Mouse (Mus musculus): ENCODE measurements around the gene Tuba8. TPM values are rescaled to one million over a fixed set of nuclear protein-coding genes. Genes with fewer than 3 reads are reported as not detected.

The Tuba8 gene
- polyA plus RNA-seq, 1 experiment from 2014 or later: 1.0 TPM

DNA sequence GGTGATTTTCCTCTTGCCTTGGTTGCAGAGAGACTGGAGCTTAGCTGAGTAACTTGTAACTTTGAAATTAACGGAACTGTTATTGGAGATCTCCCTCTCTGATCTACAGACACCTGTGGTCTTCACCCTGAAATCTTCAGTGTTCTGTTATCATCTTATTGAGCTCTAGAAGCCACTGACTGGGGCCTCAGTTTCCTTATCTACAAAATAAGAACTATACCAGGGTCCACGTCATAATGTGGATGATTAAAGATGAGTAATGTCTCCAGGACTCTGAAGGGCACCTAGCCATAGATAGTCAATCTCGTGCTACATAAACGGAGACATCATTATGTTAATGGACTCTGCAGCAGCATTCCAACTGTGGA, 33.8 kb upstream of the Tuba8 start:
- H3K36me3 ChIP-seq (ENCODE audit: control insufficient read depth, insufficient read depth, low read length): no peaks in the 10 kb centered on the region
- H3K9ac ChIP-seq (ENCODE audit: low read depth, low read length): no peak overlapping the region
- no peak for ATAC-seq (replicated peaks; ENCODE audit: insufficient number of reproducible peaks, low FRiP score, low TSS enrichment)
- H3K27ac ChIP-seq (ENCODE audit: low read depth, low read length): no peak overlapping the region
- H3K27me3 ChIP-seq (ENCODE audit: control insufficient read depth, insufficient read depth, low read length): no peaks in the 10 kb centered on the region; the same call in 1 of the 2 replicates
- WGBS (ENCODE audit: insufficient replicate concordance): 59% methylated on average over 4 of the region's 4 CpGs
- H3K4me1 ChIP-seq (ENCODE audit: control insufficient read depth, insufficient read depth, low read length): peaks cover 15% of the 10 kb centered on the region
- H3K4me2 ChIP-seq: no peak overlapping the region
- H3K9me3 ChIP-seq (replicated peaks; ENCODE audit: control insufficient read depth, low read length): no peaks in the 10 kb centered on the region
- no peak overlapping the region for H3K4me3 ChIP-seq (ENCODE audit: low read depth, low read length)

DNA sequence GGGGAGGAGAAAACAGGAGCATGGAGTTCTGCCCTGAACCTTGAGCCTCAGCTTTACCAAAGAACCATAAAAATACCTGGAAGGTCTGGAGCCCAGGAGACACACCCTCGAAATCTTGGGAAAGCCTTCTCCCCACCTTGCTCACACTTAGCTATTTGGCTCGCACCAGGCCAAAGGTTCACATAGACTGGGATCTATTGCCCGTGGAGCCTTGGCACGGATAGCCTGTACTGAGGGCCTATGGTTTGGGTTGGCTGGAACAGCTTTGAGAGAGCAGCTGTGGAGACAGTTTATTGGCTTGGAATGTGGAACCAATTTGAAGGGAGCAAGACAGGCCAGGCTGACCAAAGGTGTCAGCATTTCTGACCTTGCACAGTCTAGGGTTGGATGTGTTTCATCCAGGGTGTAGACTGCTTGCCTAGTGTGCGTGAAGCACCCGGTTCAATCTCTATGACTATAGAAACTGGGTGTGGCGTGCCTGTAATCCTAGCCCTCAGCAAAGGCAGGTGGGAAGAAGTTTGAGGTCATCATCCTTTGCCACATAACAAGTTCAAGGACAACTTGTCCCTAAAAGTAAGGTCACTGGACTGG, 33.3 kb upstream of the Tuba8 start:
- H3K9me3 ChIP-seq (replicated peaks; ENCODE audit: control insufficient read depth, low read length): no peaks in the 10 kb centered on the region
- whole genome bisulfite sequencing (ENCODE audit: insufficient replicate concordance): 83% methylated on average over 7 of the region's 7 CpGs
- H3K4me1 ChIP-seq (ENCODE audit: control insufficient read depth, insufficient read depth, low read length): peaks cover 15% of the 10 kb centered on the region
- H3K36me3 ChIP-seq (ENCODE audit: control insufficient read depth, insufficient read depth, low read length): no peaks in the 10 kb centered on the region
- H3K4me2 ChIP-seq: no peak overlapping the region
- no peak overlapping the region for H3K4me3 ChIP-seq (ENCODE audit: low read depth, low read length)
- no peak for ATAC-seq (replicated peaks; ENCODE audit: insufficient number of reproducible peaks, low FRiP score, low TSS enrichment)
- no peak overlapping the region for H3K9ac ChIP-seq (ENCODE audit: low read depth, low read length)
- no peaks in the 10 kb centered on the region; the same call in 1 of the 2 replicates for H3K27me3 ChIP-seq (ENCODE audit: control insufficient read depth, insufficient read depth, low read length)
- H3K27ac ChIP-seq (ENCODE audit: low read depth, low read length): no peak overlapping the region

DNA sequence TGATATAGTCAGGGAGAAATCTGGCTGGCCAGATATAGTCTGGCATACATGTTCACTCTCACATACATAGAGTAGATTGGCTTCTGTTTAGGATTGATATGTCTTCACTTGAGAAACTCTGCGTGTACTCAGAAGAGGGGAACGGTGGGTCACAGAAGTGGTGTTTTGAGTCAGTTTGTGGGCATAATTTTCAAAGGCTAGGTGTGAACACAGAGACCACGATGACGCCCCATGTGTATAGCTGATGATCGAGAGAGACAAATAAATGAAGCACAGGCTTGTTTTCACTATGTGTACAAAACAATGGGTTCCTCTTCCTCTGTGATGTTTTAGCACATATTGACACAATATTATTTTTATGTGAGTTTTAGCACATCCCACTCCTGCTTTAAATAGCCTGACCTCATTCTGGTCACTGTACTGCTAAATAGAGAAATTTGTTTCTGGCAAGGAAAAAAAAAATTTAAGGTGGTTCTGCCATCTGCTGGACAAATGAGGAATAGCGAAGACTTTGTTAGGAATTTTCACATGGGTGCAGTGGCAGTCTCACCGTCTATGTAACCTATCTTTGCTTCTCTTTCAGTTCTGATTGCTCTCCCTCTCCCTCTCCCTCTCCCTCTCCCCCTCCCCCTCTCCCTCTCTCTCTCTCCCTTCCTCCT, 31.7 kb upstream of the Tuba8 start:
- H3K4me1 ChIP-seq (ENCODE audit: control insufficient read depth, insufficient read depth, low read length): peaks cover 8% of the 10 kb centered on the region
- no peaks in the 10 kb centered on the region; the same call in 1 of the 2 replicates for H3K27me3 ChIP-seq (ENCODE audit: control insufficient read depth, insufficient read depth, low read length)
- H3K9ac ChIP-seq (ENCODE audit: low read depth, low read length): no peak overlapping the region
- no peak for ATAC-seq (replicated peaks; ENCODE audit: insufficient number of reproducible peaks, low FRiP score, low TSS enrichment)
- 55% methylated on average over 7 of the region's 7 CpGs for WGBS (ENCODE audit: insufficient replicate concordance)
- H3K4me2 ChIP-seq: no peak overlapping the region
- H3K27ac ChIP-seq (ENCODE audit: low read depth, low read length): no peak overlapping the region
- H3K36me3 ChIP-seq (ENCODE audit: control insufficient read depth, insufficient read depth, low read length): no peaks in the 10 kb centered on the region
- H3K4me3 ChIP-seq (ENCODE audit: low read depth, low read length): no peak overlapping the region
- no peaks in the 10 kb centered on the region for H3K9me3 ChIP-seq (replicated peaks; ENCODE audit: control insufficient read depth, low read length)

DNA sequence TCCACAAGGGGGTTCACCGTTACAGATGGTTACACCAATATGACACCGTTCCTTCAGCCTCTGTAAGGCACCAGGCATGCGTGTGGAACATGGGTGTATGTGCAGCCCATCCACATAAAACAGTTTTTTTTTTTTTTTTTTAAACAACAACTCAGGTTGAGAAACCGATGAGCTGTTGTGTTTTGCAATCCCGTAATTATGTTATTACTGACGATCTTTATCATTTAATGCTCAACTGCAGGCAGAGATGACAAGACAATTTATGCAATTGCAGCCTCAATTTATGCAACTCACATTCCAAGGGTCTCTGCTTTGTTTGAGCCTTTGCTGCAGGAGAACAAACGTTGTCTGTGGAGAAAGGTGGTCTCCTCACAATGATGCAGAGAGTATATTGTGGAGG, 30.6 kb upstream of the Tuba8 start:
- Histone ChIP-seq H3K4me1 (ENCODE audit: control insufficient read depth, insufficient read depth, low read length) (peaks cover 13% of the 10 kb centered on the region), H3K27ac (ENCODE audit: low read depth, low read length) (no peak overlapping the region), H3K36me3 (ENCODE audit: control insufficient read depth, insufficient read depth, low read length) (no peaks in the 10 kb centered on the region), H3K9ac (ENCODE audit: low read depth, low read length) (no peak overlapping the region), H3K9me3 (replicated peaks; ENCODE audit: control insufficient read depth, low read length) (no peaks in the 10 kb centered on the region), H3K4me3 (ENCODE audit: low read depth, low read length) (no peak overlapping the region), H3K27me3 (ENCODE audit: control insufficient read depth, insufficient read depth, low read length) (no peaks in the 10 kb centered on the region; the same call in 1 of the 2 replicates), H3K4me2 (no peak overlapping the region)
- ATAC-seq (replicated peaks; ENCODE audit: insufficient number of reproducible peaks, low FRiP score, low TSS enrichment): no peak
- WGBS (ENCODE audit: insufficient replicate concordance): 64% methylated on average over 7 of the region's 7 CpGs

DNA sequence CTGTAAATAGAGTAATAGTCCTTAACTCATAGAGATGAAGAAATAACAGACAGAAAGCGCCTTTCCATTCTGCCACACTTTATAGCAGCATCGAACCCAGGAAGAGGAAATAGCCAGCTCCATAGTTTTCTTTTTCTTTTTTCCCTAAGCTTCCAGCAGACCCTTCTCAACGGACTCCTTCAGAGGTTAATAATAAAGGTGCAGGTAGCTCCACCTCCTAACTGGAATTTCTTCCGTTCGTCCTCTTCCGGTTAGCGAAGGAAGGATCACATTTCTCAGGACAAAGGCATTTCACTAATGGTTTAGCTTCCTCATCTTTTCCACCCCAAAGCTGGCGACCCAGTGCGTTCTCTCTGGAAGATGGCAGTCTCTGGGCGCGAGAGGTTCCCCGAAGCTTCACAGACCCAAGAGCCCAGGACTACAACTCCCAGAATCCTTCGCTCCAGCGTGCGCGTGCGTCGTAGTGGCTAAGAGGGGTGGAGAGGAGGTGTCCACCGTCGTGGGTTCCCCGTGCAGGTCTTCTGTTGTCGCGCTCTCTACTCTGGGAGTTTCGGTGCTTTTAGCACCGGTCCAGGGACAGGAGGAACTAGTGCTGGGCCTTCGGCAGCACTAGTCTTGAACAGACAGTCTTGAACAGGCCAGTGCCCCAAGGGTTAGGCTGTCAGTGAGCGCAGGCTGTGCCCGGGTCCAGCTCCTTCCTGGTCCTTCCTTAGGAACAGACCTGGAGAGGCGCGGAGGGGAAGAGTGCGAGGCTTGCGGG, 26.9 kb upstream of the Tuba8 start, which contains the start of gene Pex26:
Pex26 (plus strand) TSS at position 254 of the 760 bp plus-strand sequence.
- H3K9ac ChIP-seq (ENCODE audit: low read depth, low read length): peak within 1 kb of the TSS; percentile 74
- H3K36me3 ChIP-seq (ENCODE audit: control insufficient read depth, insufficient read depth, low read length): 0 out of 2 replicates have a peak, but pooled peaks cover 2% of the 10 kb centered on the region
- H3K27me3 ChIP-seq (ENCODE audit: control insufficient read depth, insufficient read depth, low read length): no peaks in the 10 kb centered on the region; the same call in 1 of the 2 replicates
- peak; percentile 79 for ATAC-seq (replicated peaks; ENCODE audit: insufficient number of reproducible peaks, low FRiP score, low TSS enrichment)
- peak within 1 kb of the TSS; percentile 67 for H3K4me3 ChIP-seq (ENCODE audit: low read depth, low read length)
- 1% methylated on average over 32 of the region's 32 CpGs for WGBS (ENCODE audit: insufficient replicate concordance)
- H3K9me3 ChIP-seq (replicated peaks; ENCODE audit: control insufficient read depth, low read length): no peaks in the 10 kb centered on the region
- peak within 1 kb of the TSS; percentile 25; the same call in 1 of the 2 replicates for H3K27ac ChIP-seq (ENCODE audit: low read depth, low read length)
- peaks cover 10% of the 10 kb centered on the region for H3K4me1 ChIP-seq (ENCODE audit: control insufficient read depth, insufficient read depth, low read length)
- peak within 1 kb of the TSS; percentile 91 for H3K4me2 ChIP-seq

DNA sequence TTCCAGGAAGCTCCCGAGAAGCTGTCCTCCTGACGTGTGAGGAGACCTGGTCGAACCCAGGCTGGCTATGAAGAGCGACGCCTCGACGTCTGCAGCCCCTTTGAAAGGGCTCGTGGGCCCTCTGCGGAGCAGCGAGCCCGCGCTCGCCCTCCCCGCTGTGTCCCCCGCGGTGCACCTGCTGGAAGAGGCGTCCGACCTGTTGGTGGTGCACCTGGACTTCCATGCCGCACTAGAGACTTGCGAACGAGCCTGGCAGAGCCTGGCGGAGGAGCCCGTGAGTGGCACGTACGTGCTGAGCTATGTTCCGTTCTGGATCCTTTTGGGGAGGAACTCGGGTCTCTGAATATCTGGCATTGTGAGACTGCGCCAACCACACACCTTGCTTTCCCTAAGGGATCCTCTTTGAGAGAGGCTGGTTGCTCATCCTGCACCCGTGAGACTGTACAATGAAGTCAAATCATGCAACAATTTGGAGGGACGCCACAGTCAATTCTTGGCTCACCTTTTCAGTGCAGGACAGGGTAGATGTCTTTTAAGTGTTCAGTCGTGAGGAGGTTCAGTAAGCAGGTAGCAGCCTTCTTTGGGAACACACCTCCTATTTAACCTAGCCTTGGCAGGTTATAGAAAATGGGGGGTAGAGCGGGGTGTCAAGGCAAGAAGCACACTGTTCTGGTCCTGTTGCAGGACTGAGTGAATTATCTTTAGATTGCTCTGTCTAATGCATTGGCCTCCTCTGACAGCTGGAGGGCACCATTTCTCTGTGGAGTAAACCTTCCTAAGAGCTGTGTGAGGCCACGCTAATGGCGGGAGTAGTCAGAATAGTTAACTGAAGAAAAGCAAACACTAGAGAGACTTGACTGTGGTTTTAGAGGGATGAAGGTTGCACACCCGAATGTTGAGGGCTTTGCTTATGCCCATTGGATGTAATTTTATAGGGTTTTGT, 26.0 kb upstream of the Tuba8 start:
- Histone ChIP-seq H3K4me1 (ENCODE audit: control insufficient read depth, insufficient read depth, low read length) (peaks cover 9% of the 10 kb centered on the region; the same call in 1 of the 2 replicates), H3K27ac (ENCODE audit: low read depth, low read length) (no peak overlapping the region), H3K9ac (ENCODE audit: low read depth, low read length) (peak overlapping the region; percentile 74), H3K4me3 (ENCODE audit: low read depth, low read length) (peak overlapping the region; percentile 67), H3K36me3 (ENCODE audit: control insufficient read depth, insufficient read depth, low read length) (0 out of 2 replicates have a peak, but pooled peaks cover 2% of the 10 kb centered on the region), H3K9me3 (replicated peaks; ENCODE audit: control insufficient read depth, low read length) (no peaks in the 10 kb centered on the region), H3K27me3 (ENCODE audit: control insufficient read depth, insufficient read depth, low read length) (no peaks in the 10 kb centered on the region; the same call in 1 of the 2 replicates), H3K4me2 (peak overlapping the region; percentile 91)
- ATAC-seq (replicated peaks; ENCODE audit: insufficient number of reproducible peaks, low FRiP score, low TSS enrichment): peak; percentile 71
- WGBS (ENCODE audit: insufficient replicate concordance): 3% methylated on average over 35 of the region's 35 CpGs

DNA sequence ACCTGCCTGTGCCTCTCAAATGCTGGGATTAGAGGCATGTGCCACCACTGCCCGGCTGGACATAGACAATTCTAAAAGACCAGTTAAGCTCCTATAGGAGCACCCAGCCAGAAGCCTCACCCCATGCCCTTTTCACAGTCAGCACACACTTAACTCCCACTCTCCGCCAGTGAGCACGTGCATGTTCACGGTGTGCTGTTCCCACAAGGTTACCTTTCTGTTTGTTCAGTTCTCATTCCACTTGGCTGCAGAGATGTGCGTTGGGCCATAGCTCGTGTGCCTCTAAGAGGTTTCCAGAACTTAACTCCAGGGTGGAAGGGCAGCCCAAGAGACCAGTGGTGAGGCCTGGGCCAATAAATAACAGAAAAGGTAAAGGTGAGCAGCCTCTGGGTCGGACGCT, 25.3 kb upstream of the Tuba8 start:
- Histone ChIP-seq H3K4me1 (ENCODE audit: control insufficient read depth, insufficient read depth, low read length) (peaks cover 9% of the 10 kb centered on the region; the same call in 1 of the 2 replicates), H3K4me3 (ENCODE audit: low read depth, low read length) (no peak overlapping the region), H3K4me2 (peak overlapping the region; percentile 91), H3K9ac (ENCODE audit: low read depth, low read length) (no peak overlapping the region), H3K27ac (ENCODE audit: low read depth, low read length) (no peak overlapping the region), H3K9me3 (replicated peaks; ENCODE audit: control insufficient read depth, low read length) (no peaks in the 10 kb centered on the region), H3K27me3 (ENCODE audit: control insufficient read depth, insufficient read depth, low read length) (no peaks in the 10 kb centered on the region), H3K36me3 (ENCODE audit: control insufficient read depth, insufficient read depth, low read length) (0 out of 2 replicates have a peak, but pooled peaks cover 2% of the 10 kb centered on the region)
- no peak for ATAC-seq (replicated peaks; ENCODE audit: insufficient number of reproducible peaks, low FRiP score, low TSS enrichment)
- WGBS (ENCODE audit: insufficient replicate concordance): 86% methylated on average over 8 of the region's 8 CpGs

Measured in heart, embryonic 11.5 days (tissue).